Mouse (Mus musculus): Measurements from ENCODE around the gene Gm12887. TPM values are rescaled to one million over a fixed set of nuclear protein-coding genes. Genes with fewer than 3 reads are reported as not detected.

Gene Gm12887
- not detected in 2 replicates for polyA plus RNA-seq (2012; rRNA removed)

GRCm38 (mm10) chr4:121622003-121622402 is at the start of gene Gm12887:
Gene Gm12887 (minus strand): TSS chr4:121622103.

Other genes with a start within 250 kb of the Gm12887 start
- not detected in 2 replicates for gene Gm12886, start 199.0 kb downstream of the Gm12887 start, polyA plus RNA-seq (2012; rRNA removed)